Mouse (Mus musculus) liver, embryonic 12.5 days (tissue): ENCODE results near the gene Plcg2. TPM values are rescaled to one million over a fixed set of nuclear protein-coding genes. Genes with fewer than 3 reads are reported as not detected.
A peak's percentile ranks its signal among the peaks of the same experiment; 100 is the strongest.

Source experiments
- ATAC-seq: fragments of 200-750 bp; cut with Nextera tagmentation; 2 replicates; pipeline ENCODE4 v1.8.0; 2017; ENCODE audit warnings: moderate number of reproducible peaks, mild to moderate bottlenecking, moderate library complexity
- H3K27ac ChIP-seq: fragments of 300-500 bp; sonication (generic); 2 replicates; pipeline ENCODE4 v1.5.1; 2016; ENCODE audit warnings: mild to moderate bottlenecking
- H3K27me3 ChIP-seq: fragments of 300-500 bp; sonication (generic); replicated peaks from 2 replicates; pipeline ENCODE4 v1.6.1; 2016; ENCODE audit warnings: mild to moderate bottlenecking, moderate library complexity
- H3K36me3 ChIP-seq: fragments of 300-500 bp; sonication (generic); 2 replicates; pipeline ENCODE4 v1.6.1; 2016; ENCODE audit warnings: mild to moderate bottlenecking, moderate library complexity
- H3K4me1 ChIP-seq: fragments of 300-500 bp; sonication (generic); 2 replicates; pipeline ENCODE4 v1.6.1; 2016
- H3K4me2 ChIP-seq: fragments of 300-500 bp; sonication (generic); 2 replicates; pipeline ENCODE4 v1.6.1; 2016; ENCODE audit warnings: mild to moderate bottlenecking, moderate library complexity
- H3K4me3 ChIP-seq: fragments of 300-500 bp; sonication (generic); 2 replicates; pipeline ENCODE4 v1.5.1; 2016; ENCODE audit warnings: mild to moderate bottlenecking, moderate library complexity
- H3K9ac ChIP-seq: fragments of 300-500 bp; sonication (generic); 2 replicates; pipeline ENCODE4 v1.6.1; 2016; ENCODE audit warnings: mild to moderate bottlenecking, moderate library complexity
- H3K9me3 ChIP-seq: fragments of 300-500 bp; sonication (generic); replicated peaks from 2 replicates; pipeline ENCODE4 v1.6.1; 2016; ENCODE audit warnings: mild to moderate bottlenecking, moderate library complexity
- WGBS: fragments of 180-500 bp; shearing (Covaris S2); methylation state at CpG from one replicate; pipeline ENCODE4 v1.1.7; 2016; ENCODE audit not compliant: insufficient replicate concordance; 5-methylcytosine and 5-hydroxymethylcytosine counted together
- polyA plus RNA-seq: library from polyadenylated mRNA; unstranded; fragments of >200 nt; fragmentation: Nextera tagmentation; extraction: Ambion mirVana; gene quantifications from 2 replicates; pipeline ENCODE4 v1.2.1, GENCODE M21; 2016

Plcg2 gene
- polyA plus RNA-seq, 1 experiment from 2014 or later: 13.3 TPM

- Histone ChIP-seq H3K27me3 (peaks cover 10% of the 10 kb centered on the region; the same call in 1 of the 2 replicates), H3K27ac (no peak overlapping the region), H3K9me3 (no peaks in the 10 kb centered on the region), H3K4me1 (peaks cover 25% of the 10 kb centered on the region), H3K9ac (no peak overlapping the region), H3K4me2 (peak overlapping the region; percentile 55), H3K36me3 (no peaks in the 10 kb centered on the region), H3K4me3 (peak overlapping the region; percentile 20; the same call in 1 of the 2 replicates)
- peak; percentile 42 for ATAC-seq
- 8% methylated on average over 12 of the region's 14 CpGs for WGBS
Measured at GRCm38 (mm10) chr8:117470342-117470781, 27.7 kb upstream of the Plcg2 start.

- no peak overlapping the region for H3K27ac ChIP-seq
- ATAC-seq: peak; percentile 25; the same call in 1 of the 2 replicates
- 12% methylated on average over 3 of the region's 3 CpGs for WGBS
Measured at GRCm38 (mm10) chr8:117471174-117471573, 26.9 kb upstream of the Plcg2 start.

GRCm38 (mm10) chr8:117471655-117472054 is 26.4 kb upstream of the Plcg2 start:
- Histone ChIP-seq H3K27me3 (peaks cover 10% of the 10 kb centered on the region; the same call in 1 of the 2 replicates), H3K9ac (no peak overlapping the region), H3K9me3 (no peaks in the 10 kb centered on the region), H3K36me3 (no peaks in the 10 kb centered on the region), H3K4me3 (no peak overlapping the region), H3K27ac (no peak overlapping the region), H3K4me1 (peaks cover 30% of the 10 kb centered on the region), H3K4me2 (no peak overlapping the region)
- WGBS: 58% methylated on average over 9 of the region's 9 CpGs
- no peak for ATAC-seq

More at GRCm38 (mm10) chr8:117471174-117471573, 26.9 kb upstream of the Plcg2 start:
- H3K4me2 ChIP-seq: no peak overlapping the region
- peaks cover 10% of the 10 kb centered on the region; the same call in 1 of the 2 replicates for H3K27me3 ChIP-seq
- H3K4me1 ChIP-seq: peaks cover 30% of the 10 kb centered on the region
- H3K4me3 ChIP-seq: no peak overlapping the region
- no peaks in the 10 kb centered on the region for H3K36me3 ChIP-seq
- no peaks in the 10 kb centered on the region for H3K9me3 ChIP-seq
- H3K9ac ChIP-seq: no peak overlapping the region

- no peak overlapping the region for H3K4me3 ChIP-seq
- H3K4me1 ChIP-seq: peaks cover 30% of the 10 kb centered on the region
- 66% methylated on average over 4 of the region's 4 CpGs for WGBS
- no peak overlapping the region for H3K4me2 ChIP-seq
- no peak for ATAC-seq
- no peak overlapping the region for H3K9ac ChIP-seq
- no peak overlapping the region for H3K27ac ChIP-seq
- no peaks in the 10 kb centered on the region for H3K9me3 ChIP-seq
- peaks cover 10% of the 10 kb centered on the region; the same call in 1 of the 2 replicates for H3K27me3 ChIP-seq
- H3K36me3 ChIP-seq: no peaks in the 10 kb centered on the region
Measured at GRCm38 (mm10) chr8:117472332-117472731, 25.8 kb upstream of the Plcg2 start.

- H3K36me3 ChIP-seq: no peaks in the 10 kb centered on the region
- no peak overlapping the region for H3K4me3 ChIP-seq
- H3K4me2 ChIP-seq: peak overlapping the region; percentile 25
- peak; percentile 58 for ATAC-seq
- no peaks in the 10 kb centered on the region for H3K9me3 ChIP-seq
- peaks cover 26% of the 10 kb centered on the region for H3K4me1 ChIP-seq
- H3K27me3 ChIP-seq: peaks cover 5% of the 10 kb centered on the region; the same call in 1 of the 2 replicates
- H3K27ac ChIP-seq: no peak overlapping the region
- no peak overlapping the region for H3K9ac ChIP-seq
- WGBS: 0% methylated on average over 5 of the region's 5 CpGs
Measured at GRCm38 (mm10) chr8:117474944-117475343, 23.1 kb upstream of the Plcg2 start.

- peak overlapping the region; percentile 0; the same call in 1 of the 2 replicates for H3K4me2 ChIP-seq
- H3K27ac ChIP-seq: no peak overlapping the region
- H3K9ac ChIP-seq: no peak overlapping the region
- H3K36me3 ChIP-seq: no peaks in the 10 kb centered on the region
- H3K4me3 ChIP-seq: no peak overlapping the region
- 34% methylated on average over 7 of the region's 7 CpGs for WGBS
- H3K9me3 ChIP-seq: no peaks in the 10 kb centered on the region
- H3K27me3 ChIP-seq: no peaks in the 10 kb centered on the region
- ATAC-seq: no peak
- peaks cover 17% of the 10 kb centered on the region for H3K4me1 ChIP-seq
Measured at GRCm38 (mm10) chr8:117475819-117476218, 22.3 kb upstream of the Plcg2 start.

- no peak overlapping the region for H3K4me2 ChIP-seq
- H3K27ac ChIP-seq: no peak overlapping the region
- no peak overlapping the region for H3K4me3 ChIP-seq
- H3K27me3 ChIP-seq: no peaks in the 10 kb centered on the region
- no peaks in the 10 kb centered on the region for H3K9me3 ChIP-seq
- H3K9ac ChIP-seq: no peak overlapping the region
- peaks cover 10% of the 10 kb centered on the region for H3K4me1 ChIP-seq
- ATAC-seq: no peak
- no peaks in the 10 kb centered on the region for H3K36me3 ChIP-seq
Measured at GRCm38 (mm10) chr8:117478082-117478481, 20.0 kb upstream of the Plcg2 start.

- H3K4me2 ChIP-seq: no peak overlapping the region
- no peak overlapping the region for H3K4me3 ChIP-seq
- H3K4me1 ChIP-seq: peaks cover 6% of the 10 kb centered on the region
- ATAC-seq: no peak
- no peaks in the 10 kb centered on the region for H3K27me3 ChIP-seq
- H3K27ac ChIP-seq: no peak overlapping the region
- no peaks in the 10 kb centered on the region for H3K9me3 ChIP-seq
- no peaks in the 10 kb centered on the region for H3K36me3 ChIP-seq
- 80% methylated on average over 9 of the region's 9 CpGs for WGBS
- H3K9ac ChIP-seq: no peak overlapping the region
Measured at GRCm38 (mm10) chr8:117479996-117480395, 18.1 kb upstream of the Plcg2 start.

- Histone ChIP-seq H3K4me3 (no peak overlapping the region), H3K27ac (no peak overlapping the region), H3K4me2 (no peak overlapping the region), H3K4me1 (peaks cover 3% of the 10 kb centered on the region), H3K27me3 (no peaks in the 10 kb centered on the region), H3K36me3 (no peaks in the 10 kb centered on the region), H3K9ac (no peak overlapping the region), H3K9me3 (no peaks in the 10 kb centered on the region)
- ATAC-seq: no peak
- WGBS: 63% methylated on average over 5 of the region's 5 CpGs
Measured at GRCm38 (mm10) chr8:117480516-117480915, 17.6 kb upstream of the Plcg2 start.

GRCm38 (mm10) chr8:117481830-117482229 is 16.3 kb upstream of the Plcg2 start:
- Histone ChIP-seq H3K36me3 (no peaks in the 10 kb centered on the region), H3K4me1 (no peaks in the 10 kb centered on the region), H3K4me2 (no peak overlapping the region), H3K27me3 (no peaks in the 10 kb centered on the region), H3K9me3 (no peaks in the 10 kb centered on the region), H3K27ac (no peak overlapping the region), H3K4me3 (no peak overlapping the region), H3K9ac (no peak overlapping the region)
- peak; percentile 54; the same call in 1 of the 2 replicates for ATAC-seq
- WGBS: 19% methylated on average over 5 of the region's 5 CpGs

GRCm38 (mm10) chr8:117484731-117485130 is 13.4 kb upstream of the Plcg2 start:
- H3K4me1 ChIP-seq: no peaks in the 10 kb centered on the region
- no peaks in the 10 kb centered on the region for H3K9me3 ChIP-seq
- no peak overlapping the region for H3K9ac ChIP-seq
- H3K27ac ChIP-seq: no peak overlapping the region
- no peak overlapping the region for H3K4me2 ChIP-seq
- no peaks in the 10 kb centered on the region for H3K36me3 ChIP-seq
- H3K27me3 ChIP-seq: 0 out of 2 replicates have a peak, but pooled peaks cover 8% of the 10 kb centered on the region
- WGBS: 71% methylated on average over 8 of the region's 8 CpGs
- no peak overlapping the region for H3K4me3 ChIP-seq
- no peak for ATAC-seq

- 58% methylated on average over 1 of the region's 1 CpGs for WGBS
- Histone ChIP-seq H3K9me3 (no peaks in the 10 kb centered on the region), H3K4me2 (no peak overlapping the region), H3K27me3 (0 out of 2 replicates have a peak, but pooled peaks cover 8% of the 10 kb centered on the region), H3K4me1 (no peaks in the 10 kb centered on the region), H3K36me3 (no peaks in the 10 kb centered on the region), H3K9ac (no peak overlapping the region), H3K4me3 (no peak overlapping the region), H3K27ac (no peak overlapping the region)
- ATAC-seq: no peak
Measured at GRCm38 (mm10) chr8:117485316-117485715, 12.8 kb upstream of the Plcg2 start.
